Mouse (Mus musculus) hindbrain, embryonic 11.5 days (tissue): ENCODE results near the gene Ssh3. TPM values are rescaled to one million over a fixed set of nuclear protein-coding genes. Genes with fewer than 3 reads are reported as not detected.

Source experiments
- ATAC-seq: fragments of 200-750 bp; cut with Nextera tagmentation; 2 replicates; pipeline ENCODE4 v1.8.0; 2017; ENCODE audit warnings: mild to moderate bottlenecking, moderate TSS enrichment, moderate library complexity; ENCODE audit not compliant: low FRiP score
- DNase-seq: peaks from one replicate; pipeline ENCODE4 v3.0.0-alpha.2; 2015; ENCODE audit warnings: low spot score
- H3K27ac ChIP-seq: fragments of 300-500 bp; sonication (generic); 2 replicates; pipeline ENCODE4 v1.5.1; 2014; ENCODE audit warnings: mild to moderate bottlenecking, low read depth, low read length
- H3K27me3 ChIP-seq: fragments of 300-500 bp; sonication (generic); 2 replicates; pipeline ENCODE4 v1.6.1; 2014; ENCODE audit warnings: mild to moderate bottlenecking, low read length, moderate library complexity, mixed read lengths; ENCODE audit not compliant: control insufficient read depth, insufficient read depth
- H3K36me3 ChIP-seq: fragments of 300-500 bp; sonication (generic); 2 replicates; pipeline ENCODE4 v1.6.1; 2014; ENCODE audit warnings: mild to moderate bottlenecking, low read length, moderate library complexity, mixed read lengths; ENCODE audit not compliant: control insufficient read depth, insufficient read depth
- H3K4me1 ChIP-seq: fragments of 300-500 bp; sonication (generic); replicated peaks from 2 replicates; pipeline ENCODE4 v1.6.1; 2014; ENCODE audit warnings: low read length, mixed read lengths; ENCODE audit not compliant: control insufficient read depth, insufficient read depth
- H3K4me2 ChIP-seq: fragments of 300-500 bp; sonication (generic); replicated peaks from 2 replicates; pipeline ENCODE4 v1.6.1; 2014; ENCODE audit warnings: mild to moderate bottlenecking, low read depth, low read length
- H3K4me3 ChIP-seq: fragments of 300-500 bp; sonication (generic); 2 replicates; pipeline ENCODE4 v1.5.1; 2014; ENCODE audit warnings: low read depth, low read length
- H3K9ac ChIP-seq: fragments of 300-500 bp; sonication (generic); 2 replicates; pipeline ENCODE4 v1.6.1; 2014; ENCODE audit warnings: low read depth, low read length
- H3K9me3 ChIP-seq: fragments of 300-500 bp; sonication (generic); 2 replicates; pipeline ENCODE4 v1.6.1; 2016; ENCODE audit warnings: low read length; ENCODE audit not compliant: control insufficient read depth
- WGBS: fragments of 180-500 bp; shearing (Covaris S2); extraction: QIAGEN DNeasy Blood & Tissue Kit; methylation state at CpG from one replicate; pipeline ENCODE4 v1.1.7; 2014; 5-methylcytosine and 5-hydroxymethylcytosine counted together
- polyA plus RNA-seq: library from polyadenylated mRNA; unstranded; fragments of >200 nt; fragmentation: Nextera tagmentation; extraction: Ambion mirVana; gene quantifications from 2 replicates; pipeline ENCODE4 v1.2.1, GENCODE M21; 2014

The Ssh3 gene
- polyA plus RNA-seq, result 2.8 and 3.9 TPM in 2 replicates

GRCm38 (mm10) chr19:4268566-4269361, at the start of gene Ssh3:
Gene Ssh3, minus strand, starts transcription at chr19:4269180.
- ATAC-seq (peak; percentile 47; the same call in 1 of the 2 replicates), DNase-seq (peak; percentile 46)
- no peaks in the 10 kb centered on the region for H3K9me3 ChIP-seq
- no peak within 1 kb of the TSS for H3K27ac ChIP-seq
- peak within 1 kb of the TSS; percentile 27; the same call in 1 of the 2 replicates for H3K4me3 ChIP-seq
- 0 out of 2 replicates have a peak within 1 kb of the TSS, but pooled peaks have one; percentile 17 for H3K9ac ChIP-seq
- WGBS, result 6% methylated on average over 46 of the region's 46 CpGs
- peak within 1 kb of the TSS; percentile 45 for H3K4me2 ChIP-seq
- peaks cover 16% of the 10 kb centered on the region for H3K27me3 ChIP-seq
- no peaks in the 10 kb centered on the region for H3K36me3 ChIP-seq
- H3K4me1 ChIP-seq, result 0 out of 2 replicates have a peak, but pooled peaks cover 3% of the 10 kb centered on the region

GRCm38 (mm10) chr19:4317181-4317580, 48.2 kb upstream of the Ssh3 start:
- peaks cover 26% of the 10 kb centered on the region for H3K36me3 ChIP-seq

GRCm38 (mm10) chr19:4315223-4315944, 46.4 kb upstream of the Ssh3 start:
- DNase-seq, result no peak
- Histone ChIP-seq H3K4me3 (no peak overlapping the region), H3K4me1 (no peaks in the 10 kb centered on the region), H3K36me3 (peaks cover 22% of the 10 kb centered on the region), H3K4me2 (no peak overlapping the region), H3K27ac (no peak overlapping the region), H3K9ac (no peak overlapping the region), H3K9me3 (no peaks in the 10 kb centered on the region), H3K27me3 (no peaks in the 10 kb centered on the region)
- ATAC-seq, result no peak
- 75% methylated on average over 6 of the region's 6 CpGs for WGBS

More at GRCm38 (mm10) chr19:4317181-4317580, 48.2 kb upstream of the Ssh3 start:
- 86% methylated on average over 3 of the region's 3 CpGs for WGBS
- Histone ChIP-seq H3K9ac (no peak overlapping the region), H3K4me3 (no peak overlapping the region), H3K27ac (no peak overlapping the region), H3K9me3 (no peaks in the 10 kb centered on the region), H3K27me3 (no peaks in the 10 kb centered on the region), H3K4me2 (no peak overlapping the region), H3K4me1 (no peaks in the 10 kb centered on the region)
- DNase-seq (no peak), ATAC-seq (no peak)

- no peak overlapping the region for H3K9ac ChIP-seq
- no peaks in the 10 kb centered on the region for H3K36me3 ChIP-seq
- ATAC-seq, result 0 out of 2 replicates have a peak, but pooled peaks have one; percentile 19
- no peak overlapping the region for H3K27ac ChIP-seq
- no peak overlapping the region for H3K4me2 ChIP-seq
- H3K4me1 ChIP-seq, result 0 out of 2 replicates have a peak, but pooled peaks cover 2% of the 10 kb centered on the region
- peak; percentile 78 for DNase-seq
- H3K4me3 ChIP-seq, result no peak overlapping the region
- no peaks in the 10 kb centered on the region for H3K9me3 ChIP-seq
- no peaks in the 10 kb centered on the region for H3K27me3 ChIP-seq
These were observed 40.8 kb upstream of the Ssh3 start for GRCm38 (mm10) chr19:4309776-4310185.

- ATAC-seq (no peak), DNase-seq (no peak)
- 96% methylated on average over 4 of the region's 4 CpGs for WGBS
- Histone ChIP-seq H3K4me1 (0 out of 2 replicates have a peak, but pooled peaks cover 7% of the 10 kb centered on the region), H3K4me2 (no peak overlapping the region), H3K9me3 (no peaks in the 10 kb centered on the region), H3K4me3 (no peak overlapping the region), H3K27ac (no peak overlapping the region), H3K36me3 (no peaks in the 10 kb centered on the region), H3K9ac (no peak overlapping the region), H3K27me3 (no peaks in the 10 kb centered on the region)
These were observed 40.3 kb upstream of the Ssh3 start for GRCm38 (mm10) chr19:4309302-4309701.

- DNase-seq, result peak; percentile 91
- ATAC-seq, result peak; percentile 78
- 3% methylated on average over 4 of the region's 46 CpGs for WGBS
- Histone ChIP-seq H3K4me2 (peak within 1 kb of the TSS; percentile 87), H3K36me3 (no peaks in the 10 kb centered on the region), H3K4me3 (peak within 1 kb of the TSS; percentile 97), H3K9ac (peak within 1 kb of the TSS; percentile 97), H3K9me3 (no peaks in the 10 kb centered on the region), H3K27ac (peak within 1 kb of the TSS; percentile 66), H3K27me3 (no peaks in the 10 kb centered on the region), H3K4me1 (peaks cover 24% of the 10 kb centered on the region)
These were observed 37.2 kb upstream of the Ssh3 start, which contains the start of gene Grk2 for GRCm38 (mm10) chr19:4306190-4306577. Gene Grk2, minus strand, starts transcription at chr19:4306222.

- H3K4me3 ChIP-seq, result peak overlapping the region; percentile 97
- no peaks in the 10 kb centered on the region for H3K36me3 ChIP-seq
- peak overlapping the region; percentile 97 for H3K9ac ChIP-seq
- peak overlapping the region; percentile 66 for H3K27ac ChIP-seq
- no peaks in the 10 kb centered on the region for H3K27me3 ChIP-seq
- ATAC-seq, result peak; percentile 55
- H3K4me2 ChIP-seq, result peak overlapping the region; percentile 87
- WGBS, result under 1% methylated on average over 25 of the region's 68 CpGs
- no peaks in the 10 kb centered on the region for H3K9me3 ChIP-seq
- peaks cover 24% of the 10 kb centered on the region for H3K4me1 ChIP-seq
- peak; percentile 75 for DNase-seq
These were observed 36.7 kb upstream of the Ssh3 start for GRCm38 (mm10) chr19:4305491-4306189.

GRCm38 (mm10) chr19:4304871-4305321, 35.9 kb upstream of the Ssh3 start:
- Histone ChIP-seq H3K4me2 (peak overlapping the region; percentile 87), H3K9ac (peak overlapping the region; percentile 97), H3K4me1 (peaks cover 24% of the 10 kb centered on the region), H3K4me3 (peak overlapping the region; percentile 97), H3K27ac (no peak overlapping the region), H3K9me3 (no peaks in the 10 kb centered on the region), H3K36me3 (no peaks in the 10 kb centered on the region), H3K27me3 (no peaks in the 10 kb centered on the region)
- no peak for DNase-seq
- WGBS, result 63% methylated on average over 4 of the region's 4 CpGs
- no peak for ATAC-seq
